8 mouse cellular contexts compared by ENCODE assay signal in genomic region chr2:35269716-35270260, GRCm38 (mm10). TPM values are rescaled to one million over a fixed set of nuclear protein-coding genes. Genes with fewer than 3 reads are reported as not detected.
DNase-seq lines count a peak whose midpoint lies in the region; ATAC-seq and TF ChIP-seq lines count a peak whose summit lies in the region.

No protein-coding gene starts in this region.

- H3K9ac ChIP-seq in lung, postnatal 0 days (replicated peaks; ENCODE audit: low read depth) = no peak overlapping the region
- no peak overlapping the region for H3K9ac ChIP-seq in liver, embryonic 11.5 days (ENCODE audit: low read depth, low read length)

- no peaks in the 10 kb centered on the region for H3K9me3 ChIP-seq in lung, postnatal 0 days (ENCODE audit: low read length)
- no peaks in the 10 kb centered on the region for H3K9me3 ChIP-seq in liver, embryonic 11.5 days (ENCODE audit: control insufficient read depth, low read length)

- peak overlapping the region; percentile 95 for H3K27ac ChIP-seq in lung, postnatal 0 days (ENCODE audit: low read length)
- H3K27ac ChIP-seq in liver, embryonic 11.5 days (ENCODE audit: low read depth, low read length) = no peak overlapping the region

- no peak overlapping the region for H3K4me2 ChIP-seq in lung, postnatal 0 days (replicated peaks; ENCODE audit: low read depth, low read length)
- H3K4me2 ChIP-seq in liver, embryonic 11.5 days = no peak overlapping the region

- peaks cover 44% of the 10 kb centered on the region; the same call in 1 of the 2 replicates for H3K4me1 ChIP-seq in lung, postnatal 0 days (ENCODE audit: insufficient read depth, low read depth, low read length)
- H3K4me1 ChIP-seq in liver, embryonic 11.5 days (replicated peaks; ENCODE audit: control insufficient read depth, insufficient read depth, low read length) = 0 out of 2 replicates have a peak, but pooled peaks cover 3% of the 10 kb centered on the region

- no peak for TF ChIP-seq EP300 in lung, postnatal 0 days (IDR thresholded peaks at IDR 0.05)

- H3K4me3 ChIP-seq in lung, postnatal 0 days (ENCODE audit: low read depth, low read length) = no peak overlapping the region
- no peak overlapping the region for H3K4me3 ChIP-seq in liver, embryonic 11.5 days (ENCODE audit: low read depth, low read length)

- DNase-seq in gastrocnemius, adult 18-20 months (ENCODE audit: low spot score) = peak; percentile 68
- DNase-seq in gastrocnemius, postnatal 36 days = no peak
- DNase-seq in 416B (ENCODE audit: low read depth) = peak; percentile 77
- DNase-seq in heart, postnatal 14 days = peak; percentile 44 to 51
- peak; percentile 61 for DNase-seq in lung, postnatal 0 days (ENCODE audit: low spot score)
- no peak for DNase-seq in yolk sac, embryonic 10.5 days (ENCODE audit: low spot score)
- DNase-seq in cerebellum, adult 8-10 months = no peak
- DNase-seq in liver, embryonic 11.5 days (ENCODE audit: low spot score) = no peak

- no peak for TF ChIP-seq CTCF in lung, postnatal 0 days (IDR thresholded peaks at IDR 0.05)

- no peaks in the 10 kb centered on the region for H3K27me3 ChIP-seq in lung, postnatal 0 days (replicated peaks; ENCODE audit: insufficient read depth, low read length)
- H3K27me3 ChIP-seq in liver, embryonic 11.5 days (replicated peaks; ENCODE audit: control insufficient read depth, insufficient read depth, low read length) = peaks cover 2% of the 10 kb centered on the region; the same call in 1 of the 2 replicates

- ATAC-seq in lung, postnatal 0 days = no peak
- ATAC-seq in liver, embryonic 11.5 days (replicated peaks; ENCODE audit: low FRiP score) = no peak

- WGBS in lung, postnatal 0 days = 52% methylated on average over 4 of the region's 4 CpGs
- 69% methylated on average over 4 of the region's 4 CpGs for WGBS in liver, embryonic 11.5 days

- intact Hi-C loops in gastrocnemius, postnatal 36 days (cut with DNase I) = loop anchor here (2.0 kb wide), 1 partner anchor 55 kb away; no protein-coding TSS in a partner anchor
- intact Hi-C loops in heart, postnatal 14 days (cut with DNase I) = loop anchor here (1.0 kb wide), 1 partner anchor 54 kb away; no protein-coding TSS in a partner anchor

- no peaks in the 10 kb centered on the region for H3K36me3 ChIP-seq in lung, postnatal 0 days (ENCODE audit: insufficient read depth, low read length)
- H3K36me3 ChIP-seq in liver, embryonic 11.5 days (ENCODE audit: control insufficient read depth, insufficient read depth, low read length) = no peaks in the 10 kb centered on the region; the same call in 1 of the 2 replicates

RNA-seq across cellular contexts. Expression of gene Gsn, which starts 13.6 kb away (rescaled TPM):
- 100 to 1,000 TPM; 526 to 574 TPM for total RNA-seq in gastrocnemius, adult 18-20 months (2021)
- 100 to 1,000 TPM; 396 to 415 TPM for total RNA-seq in gastrocnemius, postnatal 36 days (2021)
- 100 to 1,000 TPM; 271 to 430 TPM for total RNA-seq in heart, postnatal 14 days (2021)
- polyA plus RNA-seq in lung, postnatal 0 days (2015; fragmentation: Nextera tagmentation; extraction: Ambion mirVana) = 956 and 1,007 TPM in 2 replicates
- 76.4 and 85.4 TPM in 2 replicates for polyA plus RNA-seq in liver, embryonic 11.5 days (2014; fragmentation: Nextera tagmentation; extraction: Ambion mirVana)

Comparison
In these comparisons a context has a peak if more than half of its experiments do, and no peak if none do; other contexts are left out.
1. DNase-seq: peak in gastrocnemius, adult 18-20 months (single experiment), 416B (single experiment), heart, postnatal 14 days (2 of 2) and lung, postnatal 0 days (single experiment); none in gastrocnemius, postnatal 36 days (0 of 2), yolk sac, embryonic 10.5 days (single experiment), cerebellum, adult 8-10 months (single experiment) and liver, embryonic 11.5 days (single experiment).